Mouse (Mus musculus) thymus, adult 2 months (tissue): Measurements from ENCODE around the gene Calhm2.

Source experiments
- CTCF ChIP-seq: fragments of 200-500 bp; IDR thresholded peaks from 2 replicates; pipeline ENCODE4 v1.5.1; 2012; ENCODE audit warnings: mild to moderate bottlenecking, control low read depth, low read length, moderate library complexity, borderline replicate concordance; ENCODE audit not compliant: control insufficient read depth, poor library complexity, insufficient read depth; ENCODE audit errors: extremely low read depth
- POLR2A ChIP-seq: fragments of 200-500 bp; IDR thresholded peaks from 2 replicates; pipeline ENCODE4 v1.6.1; 2012; ENCODE audit warnings: mild to moderate bottlenecking, low read length, control low read depth, moderate library complexity; ENCODE audit not compliant: control insufficient read depth, poor library complexity, insufficient read depth; ENCODE audit errors: extremely low read depth

GRCm38 (mm10) chr19:47153767-47154166 lies 15.7 kb upstream of the Calhm2 start:
- TF ChIP-seq POLR2A (no peak), CTCF (no peak)
